Mouse (Mus musculus) olfactory bulb, adult 2 months (tissue): Measurements from ENCODE around the gene 4632433K11Rik. TPM values are rescaled to one million over a fixed set of nuclear protein-coding genes. Genes with fewer than 3 reads are reported as not detected.
"Not testable (repeated sequence)": the region's sequence is repeated elsewhere in the genome, so short reads cannot be mapped to it uniquely, and the experiment has no call there.

Source experiments
- H3K27ac ChIP-seq: fragments of 200-500 bp; 2 replicates; pipeline ENCODE4 v1.5.1; 2012; ENCODE audit warnings: low read depth, low read length; ENCODE audit not compliant: insufficient read depth
- H3K4me1 ChIP-seq: fragments of 200-500 bp; 2 replicates; pipeline ENCODE4 v1.6.1; 2012; ENCODE audit warnings: low read length; ENCODE audit not compliant: control insufficient read depth, insufficient read depth
- H3K4me3 ChIP-seq: fragments of 200-500 bp; 2 replicates; pipeline ENCODE4 v1.5.1; 2012; ENCODE audit warnings: mild to moderate bottlenecking, low read depth, low read length, moderate library complexity; ENCODE audit not compliant: insufficient read depth
- CTCF ChIP-seq: fragments of 200-500 bp; IDR thresholded peaks from 2 replicates; pipeline ENCODE4 v1.5.1; 2012; ENCODE audit warnings: low read depth, mild to moderate bottlenecking, low read length, moderate library complexity; ENCODE audit not compliant: insufficient read depth
- POLR2A ChIP-seq: fragments of 200-500 bp; IDR thresholded peaks from 2 replicates; pipeline ENCODE4 v1.6.1; 2012; ENCODE audit warnings: mild to moderate bottlenecking, low read depth, low read length, moderate library complexity; ENCODE audit not compliant: insufficient read depth
- WGBS: fragments of 180-500 bp; shearing (Covaris S2); methylation state at CpG from one replicate; pipeline ENCODE4 v1.1.7; 2018; 5-methylcytosine and 5-hydroxymethylcytosine counted together
- polyA plus RNA-seq: library from polyadenylated mRNA; stranded (reverse); fragments of >200 nt; gene quantifications from 2 replicates; pipeline ENCODE4 v1.2.4, GENCODE M21; 2012; ENCODE audit warnings: low replicate concordance; ENCODE audit not compliant: missing spikeins, insufficient read depth, insufficient read length

The 4632433K11Rik gene
- polyA plus RNA-seq, result not detected in 2 replicates

- no peaks in the 10 kb centered on the region; the same call in 1 of the 2 replicates for H3K4me1 ChIP-seq
- TF ChIP-seq CTCF (no peak), POLR2A (no peak)
- no peak within 1 kb of the TSS for H3K4me3 ChIP-seq
- no peak within 1 kb of the TSS for H3K27ac ChIP-seq
- WGBS, result 93% methylated on average over 3 of the region's 3 CpGs
Observed at GRCm38 (mm10) chr7:5033818-5034217, at the start of gene 4632433K11Rik. TSS of gene 4632433K11Rik (plus strand) at chr7:5034118.

- Histone ChIP-seq H3K27ac (no peak overlapping the region), H3K4me1 (peaks cover 8% of the 10 kb centered on the region; the same call in 1 of the 2 replicates), H3K4me3 (no peak overlapping the region)
- TF ChIP-seq CTCF (no peak), POLR2A (no peak)
- 49% methylated on average over 2 of the region's 2 CpGs for WGBS
Observed at GRCm38 (mm10) chr7:4988250-4988649, 45.7 kb upstream of the 4632433K11Rik start.

- TF ChIP-seq POLR2A, result no peak
- no peak for TF ChIP-seq CTCF
- no peak overlapping the region for H3K4me3 ChIP-seq
- 65% methylated on average over 55 of the region's 55 CpGs for WGBS
- H3K4me1 ChIP-seq, result peaks cover 28% of the 10 kb centered on the region
- no peak overlapping the region for H3K27ac ChIP-seq
Observed at GRCm38 (mm10) chr7:4993347-4993998, 40.4 kb upstream of the 4632433K11Rik start.

- no peak overlapping the region for H3K4me3 ChIP-seq
- 68% methylated on average over 59 of the region's 59 CpGs for WGBS
Observed at GRCm38 (mm10) chr7:4993999-4994788, 39.7 kb upstream of the 4632433K11Rik start.

GRCm38 (mm10) chr7:4995268-4996002, 38.5 kb upstream of the 4632433K11Rik start:
- Histone ChIP-seq H3K4me3 (peak overlapping the region; percentile 91), H3K27ac (0 out of 2 replicates have a peak overlapping the region, but pooled peaks have one; percentile 4), H3K4me1 (peaks cover 28% of the 10 kb centered on the region)
- 3% methylated on average over 19 of the region's 19 CpGs for WGBS
- TF ChIP-seq CTCF (no peak), POLR2A (no peak)

More at GRCm38 (mm10) chr7:4993999-4994788, 39.7 kb upstream of the 4632433K11Rik start:
- Histone ChIP-seq H3K4me1 (peaks cover 28% of the 10 kb centered on the region), H3K27ac (no peak overlapping the region)
- no peak for TF ChIP-seq POLR2A

- H3K4me3 ChIP-seq, result peak within 1 kb of the TSS; percentile 91
- 1% methylated on average over 21 of the region's 26 CpGs for WGBS
- peak within 1 kb of the TSS; percentile 57 for H3K27ac ChIP-seq
- TF ChIP-seq CTCF (no peak), POLR2A (peak; percentile 45; the same call in 1 of the 2 replicates)
- peaks cover 28% of the 10 kb centered on the region for H3K4me1 ChIP-seq
Observed at GRCm38 (mm10) chr7:4996003-4996895, 37.7 kb upstream of the 4632433K11Rik start, which contains the start of gene Zfp579. TSS of gene Zfp579 (minus strand) at chr7:4996158.

GRCm38 (mm10) chr7:4996934-4997333, 37.0 kb upstream of the 4632433K11Rik start:
- Histone ChIP-seq H3K27ac (no peak overlapping the region), H3K4me1 (peaks cover 28% of the 10 kb centered on the region), H3K4me3 (peak overlapping the region; percentile 64; the same call in 1 of the 2 replicates)
- TF ChIP-seq CTCF (no peak), POLR2A (no peak)
- WGBS, result 39% methylated on average over 8 of the region's 8 CpGs

GRCm38 (mm10) chr7:4999876-5000275, 34.0 kb upstream of the 4632433K11Rik start:
- WGBS, result 66% methylated on average over 2 of the region's 2 CpGs
- H3K4me1 ChIP-seq, result peaks cover 5% of the 10 kb centered on the region; the same call in 1 of the 2 replicates

GRCm38 (mm10) chr7:5002876-5003275, 31.0 kb upstream of the 4632433K11Rik start:
- WGBS, result 33% methylated on average over 8 of the region's 8 CpGs
- H3K27ac ChIP-seq, H3K4me3 ChIP-seq: not testable (repeated sequence)

More at GRCm38 (mm10) chr7:4999876-5000275, 34.0 kb upstream of the 4632433K11Rik start:
- TF ChIP-seq CTCF (no peak), POLR2A (no peak)
- no peak overlapping the region for H3K27ac ChIP-seq
- no peak overlapping the region for H3K4me3 ChIP-seq

More at GRCm38 (mm10) chr7:5002876-5003275, 31.0 kb upstream of the 4632433K11Rik start:
- H3K4me1 ChIP-seq, result not testable (repeated sequence)
